Mouse (Mus musculus) lung, embryonic 16.5 days (tissue): Measurements from ENCODE around the gene Timp3. TPM values are rescaled to one million over a fixed set of nuclear protein-coding genes. Genes with fewer than 3 reads are reported as not detected.
A peak's percentile ranks its signal among the peaks of the same experiment; 100 is the strongest.

Source experiments
- ATAC-seq: fragments of 200-750 bp; cut with Nextera tagmentation; 2 replicates; pipeline ENCODE4 v1.8.0; 2017; ENCODE audit warnings: low read depth, mild to moderate bottlenecking, moderate library complexity
- H3K27ac ChIP-seq: fragments of 300-500 bp; sonication (generic); 2 replicates; pipeline ENCODE4 v1.5.1; 2014; ENCODE audit warnings: mild to moderate bottlenecking, control low read depth, low read length
- H3K27me3 ChIP-seq: fragments of 300-500 bp; sonication (generic); 2 replicates; pipeline ENCODE4 v1.6.1; 2014; ENCODE audit warnings: low read depth, low read length, mixed read lengths; ENCODE audit not compliant: control insufficient read depth, insufficient read depth
- H3K36me3 ChIP-seq: fragments of 300-500 bp; sonication (generic); 2 replicates; pipeline ENCODE4 v1.6.1; 2014; ENCODE audit warnings: low read length; ENCODE audit not compliant: control insufficient read depth, insufficient read depth
- H3K4me1 ChIP-seq: fragments of 300-500 bp; sonication (generic); replicated peaks from 2 replicates; pipeline ENCODE4 v1.6.1; 2014; ENCODE audit warnings: low read length, mixed read lengths; ENCODE audit not compliant: control insufficient read depth, insufficient read depth
- H3K4me2 ChIP-seq: fragments of 300-500 bp; sonication (generic); 2 replicates; pipeline ENCODE4 v1.6.1; 2014; ENCODE audit warnings: low read depth, low read length, control low read depth
- H3K4me3 ChIP-seq: fragments of 300-500 bp; sonication (generic); 2 replicates; pipeline ENCODE4 v1.5.1; 2014; ENCODE audit warnings: mild to moderate bottlenecking, low read length, control low read depth
- H3K9ac ChIP-seq: fragments of 300-500 bp; sonication (generic); 2 replicates; pipeline ENCODE4 v1.6.1; 2014; ENCODE audit warnings: low read length, control low read depth
- H3K9me3 ChIP-seq: fragments of 300-500 bp; sonication (generic); 2 replicates; pipeline ENCODE4 v1.6.1; 2016; ENCODE audit warnings: low read length; ENCODE audit not compliant: control insufficient read depth
- WGBS: fragments of 180-500 bp; shearing (Covaris S2); extraction: QIAGEN DNeasy Blood & Tissue Kit; methylation state at CpG from one replicate; pipeline ENCODE4 v1.1.7; 2014; 5-methylcytosine and 5-hydroxymethylcytosine counted together
- polyA plus RNA-seq: library from polyadenylated mRNA; unstranded; fragments of >200 nt; fragmentation: Nextera tagmentation; extraction: Ambion mirVana; gene quantifications from 2 replicates; pipeline ENCODE4 v1.2.1, GENCODE M21; 2015

Gene Timp3
- polyA plus RNA-seq: 90.5 and 107 TPM in 2 replicates

- H3K36me3 ChIP-seq: no peaks in the 10 kb centered on the region
- H3K27ac ChIP-seq: peak within 1 kb of the TSS; percentile 95
- H3K9me3 ChIP-seq: no peaks in the 10 kb centered on the region
- H3K27me3 ChIP-seq: no peaks in the 10 kb centered on the region
- WGBS: under 1% methylated on average over 63 of the region's 65 CpGs
- peak within 1 kb of the TSS; percentile 94 for H3K4me2 ChIP-seq
- peak; percentile 92 for ATAC-seq
- peaks cover 21% of the 10 kb centered on the region for H3K4me1 ChIP-seq
- H3K4me3 ChIP-seq: peak within 1 kb of the TSS; percentile 83
- peak within 1 kb of the TSS; percentile 92 for H3K9ac ChIP-seq
These were observed at the start of gene Timp3 for GRCm38 (mm10) chr10:86300293-86301116. TSS of gene Timp3 (plus strand) at chr10:86300372.

- Histone ChIP-seq H3K27ac (no peak overlapping the region), H3K36me3 (no peaks in the 10 kb centered on the region), H3K4me3 (no peak overlapping the region), H3K9ac (no peak overlapping the region), H3K4me2 (no peak overlapping the region), H3K4me1 (no peaks in the 10 kb centered on the region), H3K27me3 (no peaks in the 10 kb centered on the region), H3K9me3 (no peaks in the 10 kb centered on the region)
- ATAC-seq: no peak
- WGBS: 59% methylated on average over 4 of the region's 4 CpGs
These were observed 44.0 kb upstream of the Timp3 start for GRCm38 (mm10) chr10:86256221-86256620.

GRCm38 (mm10) chr10:86257045-86257444 lies 43.1 kb upstream of the Timp3 start:
- H3K4me3 ChIP-seq: no peak overlapping the region
- H3K4me1 ChIP-seq: no peaks in the 10 kb centered on the region
- no peaks in the 10 kb centered on the region for H3K36me3 ChIP-seq
- H3K9me3 ChIP-seq: no peaks in the 10 kb centered on the region
- H3K27me3 ChIP-seq: no peaks in the 10 kb centered on the region
- 76% methylated on average over 3 of the region's 3 CpGs for WGBS
- no peak overlapping the region for H3K4me2 ChIP-seq
- H3K27ac ChIP-seq: no peak overlapping the region
- ATAC-seq: no peak
- H3K9ac ChIP-seq: no peak overlapping the region

- no peak overlapping the region for H3K4me3 ChIP-seq
- H3K9ac ChIP-seq: no peak overlapping the region
- H3K4me2 ChIP-seq: no peak overlapping the region
- no peaks in the 10 kb centered on the region for H3K9me3 ChIP-seq
- no peak for ATAC-seq
- no peaks in the 10 kb centered on the region for H3K27me3 ChIP-seq
- no peaks in the 10 kb centered on the region for H3K4me1 ChIP-seq
- H3K27ac ChIP-seq: no peak overlapping the region
- no peaks in the 10 kb centered on the region for H3K36me3 ChIP-seq
- 55% methylated on average over 4 of the region's 4 CpGs for WGBS
These were observed 42.1 kb upstream of the Timp3 start for GRCm38 (mm10) chr10:86258046-86258445.

- WGBS: 70% methylated on average over 3 of the region's 3 CpGs
- Histone ChIP-seq H3K27ac (peak overlapping the region; percentile 47), H3K27me3 (no peaks in the 10 kb centered on the region), H3K9ac (no peak overlapping the region), H3K4me2 (no peak overlapping the region), H3K9me3 (no peaks in the 10 kb centered on the region), H3K36me3 (no peaks in the 10 kb centered on the region), H3K4me3 (no peak overlapping the region), H3K4me1 (no peaks in the 10 kb centered on the region)
- peak; percentile 81 for ATAC-seq
These were observed 41.2 kb upstream of the Timp3 start for GRCm38 (mm10) chr10:86258992-86259391.

GRCm38 (mm10) chr10:86261725-86262124 lies 38.4 kb upstream of the Timp3 start:
- Histone ChIP-seq H3K27ac (no peak overlapping the region), H3K36me3 (no peaks in the 10 kb centered on the region), H3K4me3 (no peak overlapping the region), H3K9me3 (no peaks in the 10 kb centered on the region), H3K9ac (no peak overlapping the region), H3K4me2 (no peak overlapping the region), H3K27me3 (no peaks in the 10 kb centered on the region), H3K4me1 (no peaks in the 10 kb centered on the region)
- WGBS: 81% methylated on average over 2 of the region's 2 CpGs
- no peak for ATAC-seq

- no peak overlapping the region for H3K9ac ChIP-seq
- ATAC-seq: peak; percentile 60; the same call in 1 of the 2 replicates
- H3K4me2 ChIP-seq: no peak overlapping the region
- no peaks in the 10 kb centered on the region for H3K9me3 ChIP-seq
- no peaks in the 10 kb centered on the region for H3K36me3 ChIP-seq
- no peak overlapping the region for H3K27ac ChIP-seq
- WGBS: 73% methylated on average over 9 of the region's 9 CpGs
- no peak overlapping the region for H3K4me3 ChIP-seq
- no peaks in the 10 kb centered on the region for H3K27me3 ChIP-seq
- H3K4me1 ChIP-seq: no peaks in the 10 kb centered on the region
These were observed 35.6 kb upstream of the Timp3 start for GRCm38 (mm10) chr10:86264618-86265017.

- Histone ChIP-seq H3K4me2 (no peak overlapping the region), H3K9me3 (no peaks in the 10 kb centered on the region), H3K4me1 (peaks cover 4% of the 10 kb centered on the region), H3K27ac (0 out of 2 replicates have a peak overlapping the region, but pooled peaks have one; percentile 24), H3K27me3 (no peaks in the 10 kb centered on the region), H3K9ac (no peak overlapping the region), H3K4me3 (no peak overlapping the region), H3K36me3 (no peaks in the 10 kb centered on the region)
- WGBS: 34% methylated on average over 3 of the region's 3 CpGs
- ATAC-seq: no peak; the same call in 1 of the 2 replicates
These were observed 29.9 kb upstream of the Timp3 start for GRCm38 (mm10) chr10:86270254-86270653.

GRCm38 (mm10) chr10:86272826-86273225 lies 27.3 kb upstream of the Timp3 start:
- Histone ChIP-seq H3K4me2 (no peak overlapping the region), H3K9ac (no peak overlapping the region), H3K4me1 (peaks cover 4% of the 10 kb centered on the region), H3K27me3 (no peaks in the 10 kb centered on the region), H3K9me3 (no peaks in the 10 kb centered on the region), H3K4me3 (no peak overlapping the region), H3K27ac (peak overlapping the region; percentile 83), H3K36me3 (no peaks in the 10 kb centered on the region)
- ATAC-seq: no peak
- 83% methylated on average over 3 of the region's 3 CpGs for WGBS
